Mouse (Mus musculus) subcutaneous adipose tissue, adult 2 months (tissue): ENCODE data around the gene Gm5916. TPM values are rescaled to one million over a fixed set of nuclear protein-coding genes. Genes with fewer than 3 reads are reported as not detected.

Source experiments
- polyA plus RNA-seq: library from polyadenylated mRNA; depleted of rRNA; stranded (reverse); fragments of >200 nt; gene quantifications from 2 replicates; pipeline ENCODE4 v1.2.3, GENCODE M21; 2012; ENCODE audit warnings: low replicate concordance; rRNA removed

Gene Gm5916
- not detected in 2 replicates for polyA plus RNA-seq

GRCm38 (mm10) chr9:36128679-36129078 is at the start of gene Gm5916:
Gm5916 (minus strand) TSS chr9:36128779.

Other genes starting within 250 kb of the Gm5916 start
- 0.80 TPM in 1 of 2 replicates, not detected in the other for gene 9230113P08Rik, start 220.4 kb downstream of the Gm5916 start, polyA plus RNA-seq